In genomic region chr19:6996006-6996405, GRCm38 (mm10) we compare ENCODE assay signal across 7 mouse cellular contexts. TPM values are rescaled to one million over a fixed set of nuclear protein-coding genes. Genes with fewer than 3 reads are reported as not detected.
DNase-seq lines count a peak whose midpoint lies in the region; ATAC-seq and TF ChIP-seq lines count a peak whose summit lies in the region.

Gene Nudt22 (minus strand): TSS chr19:6996117.
Gene Trpt1 (plus strand): TSS chr19:6996131.

- intact Hi-C loops in left cerebral cortex, postnatal 25 days (cut with DNase I): no loop called here

- no peaks in the 10 kb centered on the region for H3K27me3 ChIP-seq in hindbrain, postnatal 0 days (ENCODE audit: insufficient read depth, low read length)

- H3K4me3 ChIP-seq in hindbrain, postnatal 0 days (ENCODE audit: low read length): peak within 1 kb of the TSS; percentile 63

- H3K9ac ChIP-seq in hindbrain, postnatal 0 days (replicated peaks; ENCODE audit: low read length): peak within 1 kb of the TSS; percentile 70

- peaks cover 18% of the 10 kb centered on the region for H3K4me1 ChIP-seq in hindbrain, postnatal 0 days (ENCODE audit: insufficient read depth, low read length)

- H3K9me3 ChIP-seq in hindbrain, postnatal 0 days (ENCODE audit: low read length): no peaks in the 10 kb centered on the region

- DNase-seq in adipocyte (ENCODE audit: low spot score): peak; percentile 91
- DNase-seq in gastrocnemius, adult 8-10 months (ENCODE audit: low spot score in 2 of 2): peak; percentile 80 to 88
- peak; percentile 90 for DNase-seq in hindbrain, postnatal 0 days (ENCODE audit: low spot score)
- peak; percentile 82 to 89 for DNase-seq in left cerebral cortex, postnatal 25 days (ENCODE audit: low spot score in 2 of 2)
- peak; percentile 91 for DNase-seq in mesoderm, embryonic 11.5 days (ENCODE audit: low read depth, low spot score)
- peak; percentile 75 to 83 for DNase-seq in right cerebral cortex, postnatal 36 days (ENCODE audit: low spot score in 2 of 2)

- TF ChIP-seq CTCF in hindbrain, postnatal 0 days (IDR thresholded peaks at IDR 0.05; ENCODE audit: low read depth): no peak

- peaks cover 4% of the 10 kb centered on the region; the same call in 1 of the 2 replicates for H3K36me3 ChIP-seq in hindbrain, postnatal 0 days (ENCODE audit: insufficient read depth, low read length)

- peak within 1 kb of the TSS; percentile 75 for H3K27ac ChIP-seq in hindbrain, postnatal 0 days

- peak; percentile 59 for ATAC-seq in common myeloid progenitor, adult 5-6 weeks (replicated peaks; ENCODE audit: low read depth, poor library complexity, severe bottlenecking)
- ATAC-seq in hindbrain, postnatal 0 days: peak; percentile 77

- H3K4me2 ChIP-seq in hindbrain, postnatal 0 days (ENCODE audit: low read depth, low read length): peak within 1 kb of the TSS; percentile 91

- 1% methylated on average over 24 of the region's 24 CpGs for WGBS in hindbrain, postnatal 0 days

RNA-seq across cellular contexts. Expression of gene Nudt22, which starts in this region (rescaled TPM):
- 3.3 and 6.1 TPM in 2 replicates for total RNA-seq in common myeloid progenitor, adult 5-6 weeks (2017)
- 10 to 100 TPM; 13.5 to 15.5 (median 15.0) TPM for total RNA-seq in gastrocnemius, adult 8-10 months (2022)
- 17.4 and 19.7 TPM in 2 replicates for total RNA-seq in hindbrain, postnatal 0 days (2014; rRNA removed)
- polyA plus RNA-seq in hindbrain, postnatal 0 days (2015; fragmentation: Nextera tagmentation; extraction: Ambion mirVana): 20.8 and 23.1 TPM in 2 replicates
- total RNA-seq in left cerebral cortex, postnatal 25 days (2021): 10 to 100 TPM; 12.5 to 14.3 TPM

RNA-seq across cellular contexts. Expression of gene Trpt1, which starts in this region (rescaled TPM):
- 3.2 TPM in 1 of 2 replicates, not detected in the other for total RNA-seq in common myeloid progenitor, adult 5-6 weeks (2017)
- total RNA-seq in gastrocnemius, adult 8-10 months (2022): 10 to 100 TPM; 20.8 to 31.7 (median 23.7) TPM
- total RNA-seq in hindbrain, postnatal 0 days (2014; rRNA removed): 31.1 and 33.0 TPM in 2 replicates
- polyA plus RNA-seq in hindbrain, postnatal 0 days (2015; fragmentation: Nextera tagmentation; extraction: Ambion mirVana): 22.9 and 23.5 TPM in 2 replicates
- total RNA-seq in left cerebral cortex, postnatal 25 days (2021): 10 to 100 TPM; 18.0 to 22.9 TPM

Comparison
In these comparisons a context has a peak if more than half of its experiments do, and no peak if none do; other contexts are left out.
1. Peak in every context shown above with its lines: DNase-seq, ATAC-seq, H3K4me3 ChIP-seq and H3K27ac ChIP-seq.